Mouse (Mus musculus) ES-Bruce4 (cell line): ENCODE data around the gene Camta1. TPM values are rescaled to one million over a fixed set of nuclear protein-coding genes. Genes with fewer than 3 reads are reported as not detected.
"Not testable (repeated sequence)": the region's sequence is repeated elsewhere in the genome, so short reads cannot be mapped to it uniquely, and the experiment has no call there.

ENCODE experiments used
- H3K27ac ChIP-seq: 2 replicates; pipeline ENCODE4 v1.5.1; 2012; ENCODE audit warnings: low read length, inconsistent platforms; ENCODE audit not compliant: insufficient read depth
- H3K27me3 ChIP-seq: 2 replicates; pipeline ENCODE4 v1.6.1; 2012; ENCODE audit warnings: mild to moderate bottlenecking, low read length, inconsistent platforms; ENCODE audit not compliant: control insufficient read depth, poor library complexity, insufficient read depth, severe bottlenecking
- H3K36me3 ChIP-seq: 2 replicates; pipeline ENCODE4 v1.6.1; 2012; ENCODE audit warnings: inconsistent platforms, mild to moderate bottlenecking, low read length, moderate library complexity; ENCODE audit not compliant: control insufficient read depth, poor library complexity, insufficient read depth, severe bottlenecking
- H3K4me1 ChIP-seq: one replicate; pipeline ENCODE4 v1.8.1; 2011; ENCODE audit warnings: low read length; ENCODE audit not compliant: control insufficient read depth, insufficient read depth
- H3K4me3 ChIP-seq: 2 replicates; pipeline ENCODE4 v1.5.1; 2011; ENCODE audit warnings: low read depth, mild to moderate bottlenecking, low read length
- H3K9ac ChIP-seq: 2 replicates; pipeline ENCODE4 v1.6.1; 2012; ENCODE audit warnings: low read depth, mild to moderate bottlenecking, inconsistent platforms; ENCODE audit not compliant: poor library complexity, severe bottlenecking
- H3K9me3 ChIP-seq: replicated peaks from 2 replicates; pipeline ENCODE4 v1.6.1; 2012; ENCODE audit warnings: mild to moderate bottlenecking, low read length, inconsistent platforms; ENCODE audit not compliant: control insufficient read depth, poor library complexity, insufficient read depth, severe bottlenecking
- CTCF ChIP-seq: IDR thresholded peaks from one replicate; pipeline ENCODE4 v1.8.1; 2011; ENCODE audit warnings: low read depth, low read length
- EP300 ChIP-seq: IDR thresholded peaks from 2 replicates; pipeline ENCODE4 v1.6.1; 2011; ENCODE audit warnings: low read depth, low read length; ENCODE audit not compliant: insufficient read depth
- POLR2A ChIP-seq: IDR thresholded peaks from one replicate; pipeline ENCODE4 v1.8.1; 2011; ENCODE audit warnings: low read length; ENCODE audit not compliant: insufficient read depth
- polyA plus RNA-seq: library from polyadenylated mRNA; stranded (reverse); fragments of >200 nt; gene quantifications from 2 replicates; pipeline ENCODE4 v1.2.4, GENCODE M21; 2011; ENCODE audit warnings: low read depth; ENCODE audit not compliant: missing spikeins, insufficient read depth, insufficient read length

Gene Camta1
- polyA plus RNA-seq, 1 experiment, result 85.3 TPM

DNA sequence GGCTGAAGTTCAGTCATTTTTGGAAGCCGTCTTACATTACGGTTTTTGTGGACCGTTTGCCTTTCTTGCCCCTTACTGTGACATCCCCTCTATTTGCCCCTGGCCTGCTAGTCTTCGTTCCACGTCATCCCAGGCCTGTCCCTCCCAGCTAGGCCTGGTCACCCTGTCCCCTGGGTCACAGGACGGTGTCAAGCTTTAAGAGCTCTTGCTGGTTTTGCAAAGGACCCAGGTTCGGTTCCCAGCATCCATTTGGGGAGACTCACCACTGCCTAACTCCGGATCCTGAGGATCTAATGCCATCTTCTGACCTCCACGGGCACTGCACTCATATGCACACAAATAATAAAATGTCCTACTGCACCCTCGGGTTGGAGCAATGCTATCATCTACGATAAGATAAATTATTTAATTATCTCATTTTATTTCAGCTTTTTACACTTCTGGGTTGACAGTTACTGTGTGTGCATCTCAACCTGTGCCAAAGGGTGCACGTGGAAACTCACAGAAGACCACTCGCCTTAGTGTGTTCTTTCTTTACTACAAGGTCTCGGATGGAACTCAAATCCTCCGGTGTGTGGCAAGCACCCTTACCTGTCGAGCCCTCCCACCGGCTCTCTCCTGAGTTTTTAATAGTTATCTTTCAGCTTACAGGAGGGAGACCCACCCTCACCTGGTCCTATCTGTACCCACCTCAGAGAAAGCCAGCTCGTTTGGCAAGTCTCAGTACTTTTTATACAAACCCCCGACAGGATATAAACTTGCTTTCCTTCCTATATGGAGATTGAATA lies 951.3 kb downstream of the Camta1 start:
- peak overlapping the region; percentile 21; the same call in 1 of the 2 replicates for H3K9ac ChIP-seq
- H3K27me3 ChIP-seq, result no peaks in the 10 kb centered on the region
- TF ChIP-seq POLR2A (no peak), CTCF (no peak), EP300 (no peak)
- peaks cover 12% of the 10 kb centered on the region for H3K36me3 ChIP-seq
- no peaks in the 10 kb centered on the region for H3K9me3 ChIP-seq
- H3K27ac ChIP-seq, result peak overlapping the region; percentile 60
- peaks cover 2% of the 10 kb centered on the region for H3K4me1 ChIP-seq
- H3K4me3 ChIP-seq, result peak overlapping the region; percentile 44

DNA sequence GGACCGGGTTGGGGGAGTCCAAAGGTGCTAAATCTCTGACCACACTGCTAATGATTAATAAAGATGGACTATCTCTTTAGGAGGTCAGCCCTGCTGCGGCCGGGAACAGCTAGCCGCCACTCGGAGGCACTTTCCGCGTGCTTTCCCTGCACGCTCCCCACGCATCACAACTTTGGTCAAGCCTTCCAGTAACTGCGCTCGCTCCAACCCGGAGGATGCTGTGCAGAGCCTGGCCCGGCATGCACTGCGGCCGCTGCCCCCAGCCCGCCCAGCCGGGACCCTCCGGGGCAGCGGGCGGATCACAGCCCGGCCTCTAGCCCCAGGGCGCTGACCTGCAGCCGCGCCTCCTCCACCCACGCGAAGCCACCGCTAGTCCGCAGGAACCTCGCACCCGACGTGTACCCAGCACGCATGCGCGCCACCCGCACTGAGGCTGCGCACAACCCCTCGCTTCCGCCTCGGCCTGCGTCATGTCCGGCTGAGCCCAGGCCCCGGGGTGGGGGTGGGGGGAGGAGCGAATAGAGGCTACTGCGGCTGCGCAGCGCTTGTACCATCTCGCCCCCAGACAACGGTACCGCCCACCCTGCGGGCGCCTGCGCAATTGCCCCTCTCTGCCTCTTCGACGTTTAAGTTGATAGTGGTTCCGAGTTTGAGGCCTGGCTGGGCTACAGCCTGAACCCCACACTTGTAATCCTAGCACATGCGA lies 952.1 kb downstream of the Camta1 start:
- peak overlapping the region; percentile 74 for H3K4me3 ChIP-seq
- peaks cover 16% of the 10 kb centered on the region for H3K36me3 ChIP-seq
- H3K9me3 ChIP-seq, result no peaks in the 10 kb centered on the region
- TF ChIP-seq CTCF, result no peak
- peak; percentile 40 for TF ChIP-seq POLR2A
- peak overlapping the region; percentile 60 for H3K27ac ChIP-seq
- no peaks in the 10 kb centered on the region for H3K4me1 ChIP-seq
- H3K27me3 ChIP-seq, result no peaks in the 10 kb centered on the region
- peak overlapping the region; percentile 76 for H3K9ac ChIP-seq

DNA sequence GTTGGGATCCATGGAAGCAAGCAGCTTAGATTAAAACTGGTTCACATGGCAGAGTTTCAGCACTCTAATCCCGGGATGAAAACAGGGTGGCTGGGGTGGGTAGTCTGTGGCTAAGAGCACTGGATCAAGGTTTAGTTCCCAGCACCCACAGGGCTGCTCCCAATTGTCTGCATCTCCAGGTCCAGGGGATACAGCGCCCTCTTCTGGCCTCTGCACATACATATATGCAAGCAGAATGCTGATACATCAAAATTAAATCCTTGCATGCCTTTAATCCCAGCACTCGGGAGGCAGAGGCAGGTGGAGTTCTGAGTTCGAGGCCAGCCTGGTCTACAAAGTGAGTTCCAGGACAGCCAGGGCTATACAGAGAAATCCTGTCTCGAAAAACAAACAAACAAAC lies 953.2 kb downstream of the Camta1 start:
- Histone ChIP-seq H3K36me3 (peaks cover 19% of the 10 kb centered on the region), H3K9ac (peak overlapping the region; percentile 76; the same call in 1 of the 2 replicates), H3K4me3 (peak overlapping the region; percentile 16; the same call in 1 of the 2 replicates)

DNA sequence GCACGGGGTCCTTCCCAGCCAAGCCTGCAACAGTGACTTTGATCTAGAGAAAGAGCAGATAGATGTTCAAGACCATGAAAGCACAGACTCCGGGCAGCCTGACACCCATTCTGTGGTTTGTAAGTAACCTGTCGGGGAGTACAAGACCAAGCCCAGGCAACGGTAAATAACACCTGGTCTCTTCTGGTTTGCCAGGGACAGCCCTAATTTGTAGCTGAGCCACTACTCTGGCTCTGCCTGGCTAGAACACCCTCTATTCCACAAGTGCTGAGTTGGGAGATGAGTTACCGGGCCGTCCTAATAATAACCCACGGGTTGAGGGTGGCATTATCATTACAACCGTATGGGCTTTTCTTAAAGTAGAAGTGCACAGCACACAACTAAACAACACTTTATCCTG lies 954.6 kb downstream of the Camta1 start:
- no peak overlapping the region for H3K27ac ChIP-seq
- H3K9me3 ChIP-seq, result no peaks in the 10 kb centered on the region
- no peaks in the 10 kb centered on the region for H3K4me1 ChIP-seq
- H3K4me3 ChIP-seq, result no peak overlapping the region
- TF ChIP-seq CTCF (no peak), POLR2A (no peak), EP300 (no peak)
- H3K36me3 ChIP-seq, result peaks cover 24% of the 10 kb centered on the region
- no peaks in the 10 kb centered on the region for H3K27me3 ChIP-seq
- H3K9ac ChIP-seq, result no peak overlapping the region

More for the DNA sequence above, 953.2 kb downstream of the Camta1 start:
- not testable (repeated sequence) for H3K27ac ChIP-seq, H3K27me3 ChIP-seq, H3K9me3 ChIP-seq, H3K4me1 ChIP-seq
- TF ChIP-seq CTCF, result peak; percentile 67

DNA sequence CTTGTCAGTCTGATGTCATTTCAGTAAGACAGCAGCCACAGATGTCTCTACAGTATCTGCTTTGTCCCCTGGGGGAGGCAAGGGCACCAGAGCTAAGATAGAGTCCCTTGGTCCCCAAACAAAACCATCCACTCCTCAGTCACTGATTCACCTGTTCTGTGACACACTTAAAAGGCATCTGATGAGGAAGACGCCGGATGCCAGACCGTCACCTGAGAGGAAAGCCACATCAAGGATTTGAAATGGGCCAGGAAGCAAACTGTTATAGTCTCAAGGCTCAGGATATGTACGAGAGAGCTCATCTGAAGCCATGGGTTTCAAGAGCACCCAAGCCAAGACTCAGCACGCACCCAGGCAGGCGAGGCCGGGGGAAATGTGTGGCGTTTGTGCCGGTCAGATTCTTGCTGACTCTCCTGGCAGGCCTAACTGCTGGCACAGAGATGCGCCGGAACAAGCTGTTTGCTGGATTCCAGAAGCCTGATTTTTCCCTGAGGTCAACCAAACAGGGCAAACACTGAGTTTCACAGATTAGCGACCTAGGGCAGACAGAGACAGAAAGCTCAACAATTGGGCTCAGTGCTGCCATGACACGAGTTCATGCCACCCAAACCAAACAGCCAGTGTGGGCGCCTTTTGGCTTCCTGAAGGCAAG lies 958.5 kb downstream of the Camta1 start:
- Histone ChIP-seq H3K9me3 (no peaks in the 10 kb centered on the region), H3K27me3 (no peaks in the 10 kb centered on the region), H3K4me1 (no peaks in the 10 kb centered on the region), H3K36me3 (peaks cover 24% of the 10 kb centered on the region), H3K4me3 (no peak overlapping the region), H3K27ac (no peak overlapping the region), H3K9ac (no peak overlapping the region)
- TF ChIP-seq EP300 (no peak), POLR2A (no peak), CTCF (no peak)

DNA sequence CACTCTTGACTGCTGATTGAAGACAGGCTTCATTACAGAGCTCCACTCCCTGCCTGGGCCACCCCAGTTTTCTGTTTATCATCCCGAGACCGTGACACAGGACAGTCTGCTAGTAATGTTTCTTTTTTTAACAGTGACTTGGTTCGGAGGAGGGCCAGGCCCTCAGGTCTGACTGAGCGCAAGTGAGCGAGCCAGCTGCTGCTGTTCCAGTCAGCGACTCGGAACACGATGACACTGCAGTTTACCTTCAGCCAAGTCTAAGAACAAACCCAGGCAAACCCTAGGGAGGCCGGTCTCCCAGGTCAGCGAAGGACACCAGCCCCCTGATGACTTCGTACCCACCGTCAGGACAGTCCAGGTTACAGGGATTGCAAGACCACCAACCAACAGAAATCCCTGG lies 959.6 kb downstream of the Camta1 start:
- Histone ChIP-seq H3K27ac (peak overlapping the region; percentile 21), H3K27me3 (no peaks in the 10 kb centered on the region)

More for the DNA sequence above, 959.6 kb downstream of the Camta1 start:
- no peak overlapping the region for H3K4me3 ChIP-seq
- no peaks in the 10 kb centered on the region for H3K9me3 ChIP-seq
- H3K9ac ChIP-seq, result no peak overlapping the region
- no peak for TF ChIP-seq EP300
- no peak for TF ChIP-seq POLR2A
- no peak for TF ChIP-seq CTCF
- H3K36me3 ChIP-seq, result peaks cover 21% of the 10 kb centered on the region
- H3K4me1 ChIP-seq, result no peaks in the 10 kb centered on the region
